ENCODE assay signal across 19 mouse cellular contexts in genomic region chr5:91404263-91404662, GRCm38 (mm10). TPM values are rescaled to one million over a fixed set of nuclear protein-coding genes. Genes with fewer than 3 reads are reported as not detected.
"Had no signal": no experiment of that assay in that cellular context is flagged by ENCODE, and none has a peak within 500 bp of the region (broad histone marks: within the 10 kb centered on the region; RNA-seq: fewer than 3 reads in every experiment).

No protein-coding gene starts in this region.

- H3K36me3 ChIP-seq: limb, embryonic 10.5 days; midbrain, embryonic 15.5 days; neural tube, embryonic 12.5 days had no signal

- H3K27me3 ChIP-seq: midbrain, embryonic 15.5 days; neural tube, embryonic 12.5 days had no signal

- H3K9me3 ChIP-seq: limb, embryonic 10.5 days; midbrain, embryonic 15.5 days; neural tube, embryonic 12.5 days had no signal

- H3K27ac ChIP-seq: left cerebral cortex, adult 2 months; limb, embryonic 10.5 days; midbrain, embryonic 15.5 days; neural tube, embryonic 12.5 days had no signal

- H3K4me3 ChIP-seq: left cerebral cortex, adult 2 months; limb, embryonic 10.5 days; midbrain, embryonic 15.5 days; neural tube, embryonic 12.5 days had no signal

- H3K4me2 ChIP-seq: midbrain, embryonic 11.5 days; midbrain, embryonic 15.5 days; neural tube, embryonic 12.5 days had no signal

- H3K9ac ChIP-seq: midbrain, embryonic 15.5 days; neural tube, embryonic 12.5 days had no signal

- DNase-seq: kidney, adult 2 months; kidney, postnatal 25 days; lung, adult 2 months; lung, postnatal 36 days; retina, postnatal 1 day; right cerebral cortex, postnatal 4 days; spleen, adult 18-20 months; thymus, adult 2 months; thymus, postnatal 36 days had no signal

- ATAC-seq: intestine, embryonic 16.5 days; lung, postnatal 0 days; midbrain, embryonic 15.5 days had no signal

RNA-seq across cellular contexts. Expression of gene Btc, which starts 1.5 kb away (rescaled TPM):
- total RNA-seq: megakaryocyte, adult 5-6 weeks; monocyte, adult 5-6 weeks; neutrophil, adult 5-6 weeks had no signal
